In the genomic region with DNA sequence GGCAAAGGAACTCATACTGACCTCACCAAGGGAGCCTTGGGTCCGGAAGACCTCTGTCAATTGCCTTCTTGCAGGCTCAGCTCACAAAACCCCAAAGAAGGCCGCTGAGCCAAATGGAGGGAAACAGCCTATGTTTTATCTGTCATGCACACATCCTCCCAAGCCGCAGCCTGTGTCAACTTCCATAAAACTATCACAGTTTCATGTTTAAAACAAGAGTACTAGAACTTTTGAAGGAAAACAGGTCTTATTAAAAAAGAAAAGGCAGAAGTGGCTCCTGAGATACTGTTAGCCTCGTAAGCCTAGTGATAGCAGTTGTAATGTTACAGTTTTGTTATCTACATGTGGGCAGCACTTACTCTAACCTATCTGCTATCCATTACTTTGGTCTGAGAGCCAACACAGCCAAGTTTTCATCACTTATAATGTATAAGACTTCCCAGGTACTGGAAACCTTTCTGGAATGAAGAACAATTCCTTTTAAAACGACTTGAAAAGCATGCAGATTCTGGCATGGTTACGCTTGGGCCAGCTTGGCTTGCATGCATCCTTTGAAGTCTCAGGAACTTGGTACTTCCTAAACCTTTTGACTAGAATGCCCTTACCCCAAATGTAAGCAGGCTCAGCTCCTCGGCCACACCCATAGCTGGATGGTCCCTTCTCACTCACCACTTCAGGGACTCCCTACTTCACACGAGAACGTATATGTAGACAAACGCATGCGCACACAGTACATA, we compare ENCODE assay signal across 13 mouse cellular contexts.
DNase-seq lines count a peak whose midpoint lies in the region; ATAC-seq and TF ChIP-seq lines count a peak whose summit lies in the region.
"Had no signal": no experiment of that assay in that cellular context is flagged by ENCODE, and none has a peak within 500 bp of the region (broad histone marks: within the 10 kb centered on the region; RNA-seq: fewer than 3 reads in every experiment).

No protein-coding gene starts in this region.

- WGBS in stomach, embryonic 14.5 days, result 81% methylated on average over 11 of the region's 11 CpGs
- 73% methylated on average over 11 of the region's 11 CpGs for WGBS in stomach, postnatal 0 days
- 11% methylated on average over 11 of the region's 11 CpGs for WGBS in liver, embryonic 14.5 days (ENCODE audit: insufficient replicate concordance)

- peak; percentile 42; the same call in 1 of the 2 replicates for ATAC-seq in stomach, embryonic 14.5 days (ENCODE audit: insufficient number of reproducible peaks, insufficient read depth, low FRiP score, low read depth)
- no peak for ATAC-seq in stomach, postnatal 0 days (ENCODE audit: low FRiP score, low TSS enrichment)
- ATAC-seq in liver, embryonic 14.5 days (ENCODE audit: insufficient read depth), result peak; percentile 78

- no peak overlapping the region for H3K9ac ChIP-seq in stomach, embryonic 14.5 days (replicated peaks; ENCODE audit: low read depth, low read length)
- no peak overlapping the region for H3K9ac ChIP-seq in stomach, postnatal 0 days (ENCODE audit: low read length)
- H3K9ac ChIP-seq in liver, embryonic 14.5 days (replicated peaks), result peak overlapping the region; percentile 91
- H3K9ac ChIP-seq: forebrain, embryonic 12.5 days had no signal

- no peaks in the 10 kb centered on the region for H3K27me3 ChIP-seq in stomach, embryonic 14.5 days (ENCODE audit: control insufficient read depth, insufficient read depth, low read length)
- no peaks in the 10 kb centered on the region for H3K27me3 ChIP-seq in stomach, postnatal 0 days (ENCODE audit: control insufficient read depth, insufficient read depth, low read length)
- no peaks in the 10 kb centered on the region for H3K27me3 ChIP-seq in liver, embryonic 14.5 days (ENCODE audit: control insufficient read depth, insufficient read depth, low read length)
- no peaks in the 10 kb centered on the region for H3K27me3 ChIP-seq in splenic B cell, adult 2 months (ENCODE audit: control insufficient read depth, insufficient read depth, low read length, poor library complexity, severe bottlenecking)
- H3K27me3 ChIP-seq: forebrain, embryonic 12.5 days had no signal

- H3K9me3 ChIP-seq in stomach, embryonic 14.5 days (ENCODE audit: control insufficient read depth, low read depth, low read length), result no peaks in the 10 kb centered on the region
- H3K9me3 ChIP-seq in stomach, postnatal 0 days (ENCODE audit: control insufficient read depth, low read length), result no peaks in the 10 kb centered on the region
- H3K9me3 ChIP-seq in liver, embryonic 14.5 days (ENCODE audit: control insufficient read depth, low read length), result no peaks in the 10 kb centered on the region
- H3K9me3 ChIP-seq: forebrain, embryonic 12.5 days had no signal

- no peak overlapping the region for H3K27ac ChIP-seq in stomach, embryonic 14.5 days (ENCODE audit: low read length)
- no peak overlapping the region for H3K27ac ChIP-seq in stomach, postnatal 0 days (replicated peaks)
- peak overlapping the region; percentile 99 for H3K27ac ChIP-seq in liver, embryonic 14.5 days
- H3K27ac ChIP-seq: forebrain, embryonic 12.5 days; heart, adult 2 months; left cerebral cortex, adult 2 months had no signal

- H3K4me1 ChIP-seq in stomach, embryonic 14.5 days (ENCODE audit: control insufficient read depth, insufficient read depth, low read length), result no peaks in the 10 kb centered on the region
- H3K4me1 ChIP-seq in stomach, postnatal 0 days (replicated peaks; ENCODE audit: control insufficient read depth, insufficient read depth), result 0 out of 2 replicates have a peak, but pooled peaks cover 2% of the 10 kb centered on the region
- peaks cover 43 to 55% of the 10 kb centered on the region in 2 experiments for H3K4me1 ChIP-seq in liver, embryonic 14.5 days (replicated peaks; ENCODE audit: control insufficient read depth in 2 of 2, insufficient read depth in 2 of 2, low read length in 1 of 2)
- H3K4me1 ChIP-seq: forebrain, embryonic 12.5 days had no signal

- TF ChIP-seq EP300 in stomach, postnatal 0 days (optimal IDR thresholded peaks at IDR 0.05), result no peak
- peak; percentile 81 for TF ChIP-seq EP300 in liver, embryonic 14.5 days (IDR thresholded peaks at IDR 0.05; ENCODE audit: low read depth)

- no peaks in the 10 kb centered on the region for H3K36me3 ChIP-seq in stomach, embryonic 14.5 days (ENCODE audit: control insufficient read depth, insufficient read depth, low read length)
- no peaks in the 10 kb centered on the region for H3K36me3 ChIP-seq in stomach, postnatal 0 days (ENCODE audit: control insufficient read depth, insufficient read depth, low read length)
- H3K36me3 ChIP-seq in liver, embryonic 14.5 days (replicated peaks; ENCODE audit: control insufficient read depth, insufficient read depth, low read depth), result peaks cover 4% of the 10 kb centered on the region
- no peaks in the 10 kb centered on the region for H3K36me3 ChIP-seq in splenic B cell, adult 2 months (ENCODE audit: control insufficient read depth, insufficient read depth, low read length, poor library complexity, severe bottlenecking)
- H3K36me3 ChIP-seq: forebrain, embryonic 12.5 days had no signal

- TF ChIP-seq CTCF in stomach, postnatal 0 days (IDR thresholded peaks at IDR 0.05; ENCODE audit: low read depth), result no peak
- TF ChIP-seq CTCF in liver, embryonic 14.5 days (IDR thresholded peaks at IDR 0.05; ENCODE audit: low read depth), result no peak

- DNase-seq in stomach, postnatal 0 days (ENCODE audit: low spot score), result no peak
- DNase-seq in c-Kit-positive CD71-positive TER-119-negative erythroid progenitor cells, embryonic 14.5 days (ENCODE audit: low read depth), result peak; percentile 83
- DNase-seq in liver, embryonic 14.5 days (ENCODE audit: low read depth in 3 of 3, low spot score in 3 of 3), result peak; percentile 74 to 80 (median 80)
- DNase-seq in splenic B cell, adult 2 months (ENCODE audit: low read depth, low spot score), result peak; percentile 51
- DNase-seq in retina, postnatal 1 day, result no peak
- DNase-seq in right cerebral cortex, adult 2 months (ENCODE audit: low spot score in 2 of 2), result no peak
- no peak for DNase-seq in adrenal gland, postnatal 10 days
- DNase-seq: heart, adult 2 months; kidney, adult 18-20 months; lung, postnatal 14 days had no signal

- H3K4me3 ChIP-seq in stomach, embryonic 14.5 days (ENCODE audit: low read depth, low read length), result no peak overlapping the region
- no peak overlapping the region for H3K4me3 ChIP-seq in stomach, postnatal 0 days (ENCODE audit: low read depth, low read length)
- peak overlapping the region; percentile 74 to 85 for H3K4me3 ChIP-seq in liver, embryonic 14.5 days (ENCODE audit: insufficient read depth in 1 of 2, low read depth in 2 of 2, low read length in 2 of 2)
- H3K4me3 ChIP-seq: forebrain, embryonic 12.5 days; heart, adult 2 months; left cerebral cortex, adult 2 months had no signal

- no peak overlapping the region for H3K4me2 ChIP-seq in stomach, embryonic 14.5 days (replicated peaks; ENCODE audit: low read depth, low read length)
- no peak overlapping the region for H3K4me2 ChIP-seq in stomach, postnatal 0 days (replicated peaks; ENCODE audit: low read depth)
- H3K4me2 ChIP-seq in liver, embryonic 14.5 days (ENCODE audit: low read depth), result peak overlapping the region; percentile 89
- H3K4me2 ChIP-seq: forebrain, embryonic 12.5 days had no signal

Comparison
In these comparisons a context has a peak if more than half of its experiments do, and no peak if none do; other contexts are left out.
1. H3K4me3 ChIP-seq: peak in liver, embryonic 14.5 days (2 of 2); none in stomach, embryonic 14.5 days (single experiment) and stomach, postnatal 0 days (single experiment).
2. DNase-seq: peak in c-Kit-positive CD71-positive TER-119-negative erythroid progenitor cells, embryonic 14.5 days (single experiment), liver, embryonic 14.5 days (3 of 3) and splenic B cell, adult 2 months (single experiment); none in stomach, postnatal 0 days (single experiment), retina, postnatal 1 day (single experiment), right cerebral cortex, adult 2 months (0 of 2) and adrenal gland, postnatal 10 days (single experiment).